Mouse (Mus musculus): ENCODE results near the gene Gm1604a.
"Not testable (repeated sequence)": the region's sequence is repeated elsewhere in the genome, so short reads cannot be mapped to it uniquely, and the experiment has no call there.

DNA sequence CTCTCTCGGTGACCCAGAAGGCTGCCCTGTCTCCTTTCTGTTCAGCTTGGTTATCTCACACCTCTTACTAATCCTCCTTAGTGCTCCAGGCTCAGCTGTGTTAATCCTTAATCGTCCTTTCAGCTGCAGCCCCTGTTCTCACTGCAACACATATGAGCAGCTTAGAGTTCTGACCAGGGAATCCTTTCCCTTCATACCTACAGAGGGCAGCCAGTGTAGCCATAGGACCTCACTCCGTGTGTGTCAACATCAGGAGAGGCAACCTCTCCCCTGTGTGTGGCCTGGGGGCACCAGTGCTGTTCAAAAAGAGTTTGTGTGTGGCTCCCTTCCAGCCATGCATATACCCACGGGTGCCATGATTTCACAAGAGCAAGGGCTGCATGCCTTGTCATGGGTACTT is 19.7 kb upstream of the Gm1604a start:
- TF ChIP-seq CTCF (IDR thresholded peaks at IDR 0.05; ENCODE audit: borderline replicate concordance, insufficient read depth, low read depth, low read length); POLR2A (IDR thresholded peaks at IDR 0.05; ENCODE audit: borderline replicate concordance, insufficient read depth, low read length): not testable (repeated sequence)
